Mouse (Mus musculus) limb, embryonic 14.5 days (tissue): ENCODE results near the gene Dhdds. TPM values are rescaled to one million over a fixed set of nuclear protein-coding genes. Genes with fewer than 3 reads are reported as not detected.

Experiments used
- ATAC-seq: fragments of 200-750 bp; cut with Nextera tagmentation; 2 replicates; pipeline ENCODE4 v1.8.0; 2017; ENCODE audit warnings: low read depth, moderate number of reproducible peaks, moderate TSS enrichment; ENCODE audit not compliant: low FRiP score
- DNase-seq: peaks from one replicate; pipeline ENCODE4 v3.0.0-alpha.2; 2015; ENCODE audit warnings: low spot score
- H3K27ac ChIP-seq: fragments of 300-500 bp; sonication (generic); replicated peaks from 2 replicates; pipeline ENCODE4 v1.5.1; 2014; ENCODE audit warnings: low read depth, mild to moderate bottlenecking, low read length, moderate library complexity, mixed read lengths
- H3K27me3 ChIP-seq: fragments of 300-500 bp; sonication (generic); 2 replicates; pipeline ENCODE4 v1.6.1; 2014; ENCODE audit warnings: low read length, mixed read lengths; ENCODE audit not compliant: control insufficient read depth, insufficient read depth
- H3K36me3 ChIP-seq: fragments of 300-500 bp; sonication (generic); 2 replicates; pipeline ENCODE4 v1.6.1; 2014; ENCODE audit warnings: mild to moderate bottlenecking, low read length, moderate library complexity, mixed read lengths; ENCODE audit not compliant: control insufficient read depth, insufficient read depth
- H3K4me1 ChIP-seq: fragments of 300-500 bp; sonication (generic); 2 replicates; pipeline ENCODE4 v1.6.1; 2014; ENCODE audit warnings: antibody characterized with exemption, low read length, mixed read lengths; ENCODE audit not compliant: control insufficient read depth, insufficient read depth
- H3K4me2 ChIP-seq: fragments of 300-500 bp; sonication (generic); replicated peaks from 2 replicates; pipeline ENCODE4 v1.6.1; 2014; ENCODE audit warnings: low read depth, mild to moderate bottlenecking, low read length, moderate library complexity; ENCODE audit not compliant: severe bottlenecking
- H3K4me3 ChIP-seq: fragments of 300-500 bp; sonication (generic); replicated peaks from 2 replicates; pipeline ENCODE4 v1.5.1; 2014; ENCODE audit warnings: low read length
- H3K9ac ChIP-seq: fragments of 300-500 bp; sonication (generic); 2 replicates; pipeline ENCODE4 v1.6.1; 2014; ENCODE audit warnings: mild to moderate bottlenecking, low read depth, low read length, moderate library complexity; ENCODE audit not compliant: severe bottlenecking
- H3K9me3 ChIP-seq: fragments of 300-500 bp; sonication (generic); 2 replicates; pipeline ENCODE4 v1.6.1; 2016; ENCODE audit warnings: low read length; ENCODE audit not compliant: control insufficient read depth
- POLR2A ChIP-seq: fragments of 200-500 bp; IDR thresholded peaks from 2 replicates; pipeline ENCODE4 v1.8.0; 2012; ENCODE audit warnings: inconsistent platforms, mild to moderate bottlenecking, moderate library complexity, borderline replicate concordance; ENCODE audit not compliant: insufficient read depth, insufficient read length; ENCODE audit errors: extremely low read depth
- WGBS: fragments of 180-500 bp; shearing (Covaris S2); extraction: QIAGEN DNeasy Blood & Tissue Kit; methylation state at CpG from one replicate; pipeline ENCODE4 v1.1.7; 2014; 5-methylcytosine and 5-hydroxymethylcytosine counted together
- polyA plus RNA-seq, 2 experiments: library from polyadenylated mRNA; depleted of rRNA in 1 of 2; stranded (reverse) in 1 of 2; unstranded in 1 of 2; fragments of >200 nt; fragmentation: Nextera tagmentation in 1 of 2; extraction: Ambion mirVana in 1 of 2; gene quantifications; 2 replicates each; pipeline versions ENCODE4 v1.2.1 to v1.2.3; 2012 to 2014

Gene Dhdds
- polyA plus RNA-seq, 2 experiments = 47.2 to 47.6 TPM

DNA sequence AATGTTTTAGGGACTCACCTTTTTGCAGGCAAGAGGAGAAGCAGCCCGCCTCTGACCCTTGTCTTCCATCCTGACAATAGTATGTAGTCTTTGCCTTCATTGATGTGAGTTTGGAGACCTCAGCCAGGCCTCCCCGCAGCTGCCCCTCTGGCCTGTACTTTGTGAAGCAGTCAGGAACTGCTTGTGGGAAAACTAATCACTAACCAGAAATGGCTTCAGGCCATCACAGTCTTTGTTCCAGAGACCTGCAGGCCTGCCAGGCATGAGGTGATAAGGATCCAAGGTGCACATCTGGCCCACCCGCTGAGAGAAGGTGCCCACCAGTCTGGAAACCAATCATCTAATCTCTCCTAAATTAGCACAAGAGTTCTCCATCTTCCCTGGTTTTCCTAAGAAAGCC lies 68.9 kb downstream of the Dhdds start:
- Histone ChIP-seq H3K4me1 (no peaks in the 10 kb centered on the region), H3K9ac (no peak overlapping the region), H3K27ac (no peak overlapping the region), H3K4me2 (no peak overlapping the region), H3K9me3 (no peaks in the 10 kb centered on the region), H3K4me3 (no peak overlapping the region), H3K27me3 (no peaks in the 10 kb centered on the region), H3K36me3 (no peaks in the 10 kb centered on the region)
- ATAC-seq (no peak), DNase-seq (no peak)
- TF ChIP-seq POLR2A = no peak
- 72% methylated on average over 3 of the region's 3 CpGs for WGBS

DNA sequence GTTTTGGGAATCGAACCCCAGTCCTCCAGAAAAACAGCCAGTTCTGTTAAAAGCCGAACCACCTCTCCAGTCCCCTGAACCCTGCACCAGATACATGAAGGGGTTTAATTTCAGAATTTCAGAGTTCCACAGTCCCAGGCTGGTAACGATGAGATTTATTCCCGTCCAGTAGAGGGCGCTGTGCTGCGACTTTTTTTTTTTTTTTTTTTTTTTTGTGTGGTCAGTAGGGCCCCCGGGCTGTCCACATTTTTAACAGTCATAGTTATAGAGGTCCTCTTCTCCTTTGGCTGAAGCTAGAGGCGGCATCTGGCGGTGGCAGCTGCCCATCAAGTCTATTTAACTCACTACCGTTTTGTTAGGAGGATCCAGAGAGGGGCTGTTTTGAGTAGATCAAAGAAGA lies 69.4 kb downstream of the Dhdds start:
- H3K4me2 ChIP-seq = no peak overlapping the region
- no peak overlapping the region for H3K27ac ChIP-seq
- H3K4me3 ChIP-seq = no peak overlapping the region
- no peaks in the 10 kb centered on the region for H3K4me1 ChIP-seq
- H3K9me3 ChIP-seq = no peaks in the 10 kb centered on the region
- TF ChIP-seq POLR2A = no peak
- ATAC-seq = no peak
- WGBS = 17% methylated on average over 10 of the region's 10 CpGs
- H3K27me3 ChIP-seq = no peaks in the 10 kb centered on the region
- H3K9ac ChIP-seq = no peak overlapping the region
- no peaks in the 10 kb centered on the region for H3K36me3 ChIP-seq
- no peak for DNase-seq

DNA sequence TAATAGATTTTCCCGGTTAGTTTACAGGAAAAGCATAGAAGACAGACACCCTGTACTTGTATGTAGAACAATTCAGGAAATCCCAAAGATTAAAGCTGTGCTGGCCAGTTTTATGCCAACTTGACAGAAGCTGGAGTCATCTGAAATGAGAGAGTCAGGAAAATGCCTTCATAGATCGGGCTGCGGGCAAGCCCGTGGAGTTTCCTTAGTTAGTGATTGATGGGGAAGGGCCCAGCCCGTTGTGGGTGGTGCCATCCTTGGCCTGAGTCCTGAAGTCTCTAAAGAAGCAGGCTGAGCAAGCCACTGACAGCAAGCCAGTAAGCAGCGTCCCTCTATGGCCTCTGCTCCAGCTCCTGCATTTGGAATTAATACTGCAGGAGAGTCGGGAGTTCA lies 71.4 kb downstream of the Dhdds start:
- Histone ChIP-seq H3K4me1 (no peaks in the 10 kb centered on the region), H3K9ac (no peak overlapping the region), H3K9me3 (no peaks in the 10 kb centered on the region), H3K27ac (no peak overlapping the region), H3K36me3 (no peaks in the 10 kb centered on the region), H3K27me3 (no peaks in the 10 kb centered on the region), H3K4me3 (no peak overlapping the region), H3K4me2 (no peak overlapping the region)
- no peak for TF ChIP-seq POLR2A
- WGBS = 29% methylated on average over 7 of the region's 7 CpGs
- ATAC-seq (no peak), DNase-seq (no peak)

DNA sequence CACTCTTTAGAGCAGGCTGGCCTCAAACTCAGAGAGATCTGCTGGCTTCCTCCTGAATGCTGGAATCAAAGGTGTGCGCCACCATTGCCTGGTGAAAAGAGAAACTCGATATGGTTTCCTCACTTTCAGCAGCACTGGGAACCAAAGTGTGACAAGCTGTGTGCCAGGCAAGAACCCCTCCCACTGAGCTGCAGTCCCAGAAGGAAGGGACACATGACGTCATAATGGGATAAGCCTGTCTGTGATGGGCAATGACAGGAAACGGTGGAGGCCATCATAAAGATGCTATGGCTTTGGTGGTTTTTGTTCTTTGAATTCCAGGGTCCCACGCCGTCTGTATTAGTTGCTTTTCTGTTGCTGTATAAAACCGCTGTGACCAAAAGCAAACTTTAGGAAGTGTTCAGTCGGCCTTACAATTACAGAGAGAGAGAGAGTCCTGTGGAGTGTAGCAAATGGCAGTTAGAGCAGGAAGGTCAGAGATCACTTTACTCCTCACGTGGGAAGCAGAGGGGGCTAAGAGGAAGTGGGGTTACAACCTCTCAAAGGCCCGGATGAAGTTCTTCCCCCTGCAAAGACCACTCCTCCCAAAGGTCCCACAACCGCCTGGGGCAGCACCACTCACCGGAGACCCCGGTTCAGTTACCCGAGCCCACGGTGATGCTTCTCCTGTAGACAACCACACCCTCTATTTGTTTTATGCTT lies 72.0 kb downstream of the Dhdds start:
- H3K27me3 ChIP-seq = no peaks in the 10 kb centered on the region
- H3K4me3 ChIP-seq = no peak overlapping the region
- ATAC-seq (no peak), DNase-seq (no peak)
- 40% methylated on average over 15 of the region's 15 CpGs for WGBS
- H3K27ac ChIP-seq = no peak overlapping the region
- no peaks in the 10 kb centered on the region for H3K9me3 ChIP-seq
- no peaks in the 10 kb centered on the region for H3K36me3 ChIP-seq
- H3K9ac ChIP-seq = no peak overlapping the region
- no peak overlapping the region for H3K4me2 ChIP-seq
- TF ChIP-seq POLR2A = no peak
- no peaks in the 10 kb centered on the region for H3K4me1 ChIP-seq

DNA sequence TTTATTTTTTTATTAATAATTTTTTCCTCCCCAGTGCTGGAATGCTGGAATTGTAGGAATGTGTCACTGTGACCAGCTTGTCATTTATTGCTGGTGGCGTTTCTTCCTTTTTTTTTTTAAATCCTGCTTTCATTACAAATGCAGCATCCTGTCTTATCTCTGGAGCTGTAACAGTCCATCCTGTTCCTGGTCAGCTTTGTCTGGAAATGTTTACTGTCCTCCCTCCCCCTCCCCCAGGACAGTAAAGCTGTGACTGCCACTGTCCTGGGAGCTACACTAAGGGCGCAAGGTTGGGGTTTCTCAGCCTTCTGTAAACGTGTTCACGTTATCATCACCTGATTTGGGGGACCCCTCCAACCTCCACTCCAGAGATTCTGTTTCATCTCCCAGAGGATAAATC lies 75.5 kb downstream of the Dhdds start:
- H3K4me2 ChIP-seq = no peak overlapping the region
- DNase-seq (no peak), ATAC-seq (no peak)
- no peaks in the 10 kb centered on the region for H3K27me3 ChIP-seq
- H3K9ac ChIP-seq = no peak overlapping the region
- no peaks in the 10 kb centered on the region for H3K4me1 ChIP-seq
- no peaks in the 10 kb centered on the region for H3K9me3 ChIP-seq
- H3K36me3 ChIP-seq = no peaks in the 10 kb centered on the region
- WGBS = 77% methylated on average over 4 of the region's 4 CpGs
- H3K4me3 ChIP-seq = no peak overlapping the region
- no peak for TF ChIP-seq POLR2A
- no peak overlapping the region for H3K27ac ChIP-seq
